Mouse (Mus musculus) limb, embryonic 14.5 days (tissue): ENCODE measurements around the gene Cyren. TPM values are rescaled to one million over a fixed set of nuclear protein-coding genes. Genes with fewer than 3 reads are reported as not detected.

Experiments
- ATAC-seq: fragments of 200-750 bp; cut with Nextera tagmentation; 2 replicates; pipeline ENCODE4 v1.8.0; 2017; ENCODE audit warnings: low read depth, moderate number of reproducible peaks, moderate TSS enrichment; ENCODE audit not compliant: low FRiP score
- DNase-seq: peaks from one replicate; pipeline ENCODE4 v3.0.0-alpha.2; 2015; ENCODE audit warnings: low spot score
- H3K27ac ChIP-seq: fragments of 300-500 bp; sonication (generic); replicated peaks from 2 replicates; pipeline ENCODE4 v1.5.1; 2014; ENCODE audit warnings: low read depth, mild to moderate bottlenecking, low read length, moderate library complexity, mixed read lengths
- H3K27me3 ChIP-seq: fragments of 300-500 bp; sonication (generic); 2 replicates; pipeline ENCODE4 v1.6.1; 2014; ENCODE audit warnings: low read length, mixed read lengths; ENCODE audit not compliant: control insufficient read depth, insufficient read depth
- H3K36me3 ChIP-seq: fragments of 300-500 bp; sonication (generic); 2 replicates; pipeline ENCODE4 v1.6.1; 2014; ENCODE audit warnings: mild to moderate bottlenecking, low read length, moderate library complexity, mixed read lengths; ENCODE audit not compliant: control insufficient read depth, insufficient read depth
- H3K4me1 ChIP-seq: fragments of 300-500 bp; sonication (generic); 2 replicates; pipeline ENCODE4 v1.6.1; 2014; ENCODE audit warnings: antibody characterized with exemption, low read length, mixed read lengths; ENCODE audit not compliant: control insufficient read depth, insufficient read depth
- H3K4me2 ChIP-seq: fragments of 300-500 bp; sonication (generic); replicated peaks from 2 replicates; pipeline ENCODE4 v1.6.1; 2014; ENCODE audit warnings: low read depth, mild to moderate bottlenecking, low read length, moderate library complexity; ENCODE audit not compliant: severe bottlenecking
- H3K4me3 ChIP-seq: fragments of 300-500 bp; sonication (generic); replicated peaks from 2 replicates; pipeline ENCODE4 v1.5.1; 2014; ENCODE audit warnings: low read length
- H3K9ac ChIP-seq: fragments of 300-500 bp; sonication (generic); 2 replicates; pipeline ENCODE4 v1.6.1; 2014; ENCODE audit warnings: mild to moderate bottlenecking, low read depth, low read length, moderate library complexity; ENCODE audit not compliant: severe bottlenecking
- H3K9me3 ChIP-seq: fragments of 300-500 bp; sonication (generic); 2 replicates; pipeline ENCODE4 v1.6.1; 2016; ENCODE audit warnings: low read length; ENCODE audit not compliant: control insufficient read depth
- POLR2A ChIP-seq: fragments of 200-500 bp; IDR thresholded peaks from 2 replicates; pipeline ENCODE4 v1.8.0; 2012; ENCODE audit warnings: inconsistent platforms, mild to moderate bottlenecking, moderate library complexity, borderline replicate concordance; ENCODE audit not compliant: insufficient read depth, insufficient read length; ENCODE audit errors: extremely low read depth
- WGBS: fragments of 180-500 bp; shearing (Covaris S2); extraction: QIAGEN DNeasy Blood & Tissue Kit; methylation state at CpG from one replicate; pipeline ENCODE4 v1.1.7; 2014; 5-methylcytosine and 5-hydroxymethylcytosine counted together
- polyA plus RNA-seq, 2 experiments: library from polyadenylated mRNA; depleted of rRNA in 1 of 2; stranded (reverse) in 1 of 2; unstranded in 1 of 2; fragments of >200 nt; fragmentation: Nextera tagmentation in 1 of 2; extraction: Ambion mirVana in 1 of 2; gene quantifications; 2 replicates each; pipeline versions ENCODE4 v1.2.1 to v1.2.3; 2012 to 2014

The Cyren gene
- polyA plus RNA-seq, 2 experiments = 12.4 to 24.2 TPM

- WGBS = 78% methylated on average over 13 of the region's 13 CpGs
- H3K9me3 ChIP-seq = no peaks in the 10 kb centered on the region
- TF ChIP-seq POLR2A = no peak
- 0 out of 2 replicates have a peak overlapping the region, but pooled peaks have one; percentile 26 for H3K27ac ChIP-seq
- H3K4me1 ChIP-seq = peaks cover 12% of the 10 kb centered on the region
- H3K4me3 ChIP-seq = no peak overlapping the region
- no peaks in the 10 kb centered on the region for H3K27me3 ChIP-seq
- no peaks in the 10 kb centered on the region for H3K36me3 ChIP-seq
- no peak overlapping the region for H3K4me2 ChIP-seq
- ATAC-seq = no peak
- H3K9ac ChIP-seq = no peak overlapping the region
- DNase-seq = no peak
These were observed 8.5 kb downstream of the Cyren start for GRCm38 (mm10) chr6:34869225-34869915.

GRCm38 (mm10) chr6:34868507-34869217, 9.2 kb downstream of the Cyren start:
- H3K4me2 ChIP-seq = no peak overlapping the region
- H3K4me3 ChIP-seq = no peak overlapping the region
- no peak for ATAC-seq
- H3K36me3 ChIP-seq = no peaks in the 10 kb centered on the region
- DNase-seq = no peak
- peak overlapping the region; percentile 25; the same call in 1 of the 2 replicates for H3K9ac ChIP-seq
- H3K27me3 ChIP-seq = no peaks in the 10 kb centered on the region
- no peak for TF ChIP-seq POLR2A
- H3K27ac ChIP-seq = no peak overlapping the region
- H3K9me3 ChIP-seq = no peaks in the 10 kb centered on the region
- 78% methylated on average over 20 of the region's 20 CpGs for WGBS
- H3K4me1 ChIP-seq = peaks cover 12% of the 10 kb centered on the region

- no peak for TF ChIP-seq POLR2A
- H3K4me1 ChIP-seq = peaks cover 17% of the 10 kb centered on the region
- H3K27me3 ChIP-seq = no peaks in the 10 kb centered on the region
- no peaks in the 10 kb centered on the region for H3K9me3 ChIP-seq
- ATAC-seq (no peak), DNase-seq (no peak)
- H3K9ac ChIP-seq = no peak overlapping the region
- no peak overlapping the region for H3K27ac ChIP-seq
- 75% methylated on average over 10 of the region's 10 CpGs for WGBS
- no peak overlapping the region for H3K4me2 ChIP-seq
- no peaks in the 10 kb centered on the region for H3K36me3 ChIP-seq
- H3K4me3 ChIP-seq = no peak overlapping the region
These were observed 9.9 kb downstream of the Cyren start for GRCm38 (mm10) chr6:34867995-34868350.

- ATAC-seq = no peak
- no peak overlapping the region for H3K9ac ChIP-seq
- H3K4me2 ChIP-seq = no peak overlapping the region
- WGBS = 74% methylated on average over 16 of the region's 16 CpGs
- H3K27me3 ChIP-seq = no peaks in the 10 kb centered on the region
- no peak for DNase-seq
- no peak for TF ChIP-seq POLR2A
- H3K27ac ChIP-seq = no peak overlapping the region
- no peaks in the 10 kb centered on the region for H3K36me3 ChIP-seq
- peaks cover 22% of the 10 kb centered on the region for H3K4me1 ChIP-seq
- no peaks in the 10 kb centered on the region for H3K9me3 ChIP-seq
- no peak overlapping the region for H3K4me3 ChIP-seq
These were observed 10.4 kb downstream of the Cyren start for GRCm38 (mm10) chr6:34867301-34867994.

GRCm38 (mm10) chr6:34866786-34867185, 11.1 kb downstream of the Cyren start:
- DNase-seq (no peak), ATAC-seq (no peak)
- H3K4me2 ChIP-seq = no peak overlapping the region
- no peak overlapping the region for H3K9ac ChIP-seq
- no peak overlapping the region for H3K4me3 ChIP-seq
- H3K27me3 ChIP-seq = no peaks in the 10 kb centered on the region
- H3K36me3 ChIP-seq = no peaks in the 10 kb centered on the region
- no peak overlapping the region for H3K27ac ChIP-seq
- 70% methylated on average over 8 of the region's 8 CpGs for WGBS
- peaks cover 22% of the 10 kb centered on the region for H3K4me1 ChIP-seq
- TF ChIP-seq POLR2A = no peak
- H3K9me3 ChIP-seq = no peaks in the 10 kb centered on the region
